Mouse (Mus musculus): ENCODE results near the gene Nudt4. TPM values are rescaled to one million over a fixed set of nuclear protein-coding genes. Genes with fewer than 3 reads are reported as not detected.

Nudt4 gene
- polyA plus RNA-seq, 1 experiment from 2014 or later, result 232 TPM

DNA sequence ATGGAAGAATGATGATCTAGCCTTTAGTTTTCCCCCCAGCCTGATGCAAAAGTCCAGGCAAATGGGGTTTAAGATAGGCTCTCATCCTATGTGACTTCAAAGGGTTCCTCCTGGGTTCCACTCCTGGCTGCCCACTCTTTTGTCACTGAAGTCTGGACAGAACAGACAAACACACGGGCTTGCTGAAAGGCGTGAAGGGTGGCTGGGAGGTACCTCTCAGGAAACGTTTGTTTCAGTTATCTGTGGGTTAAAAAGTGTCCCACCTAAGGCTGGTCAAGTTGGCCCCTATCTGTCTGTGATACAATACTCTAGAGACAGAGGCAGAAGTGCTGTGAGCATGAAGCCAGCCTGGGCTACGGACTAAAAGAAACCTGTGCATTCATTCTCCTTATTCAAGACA lies 11.0 kb upstream of the Nudt4 start:
- Histone ChIP-seq H3K4me3 (replicated peaks; ENCODE audit: low read depth, low read length) (no peak overlapping the region), H3K27ac (no peak overlapping the region), H3K27me3 (ENCODE audit: insufficient read depth, low read length) (no peaks in the 10 kb centered on the region), H3K9me3 (replicated peaks; ENCODE audit: low read length) (no peaks in the 10 kb centered on the region), H3K4me2 (ENCODE audit: low read length) (no peak overlapping the region), H3K36me3 (ENCODE audit: insufficient read depth, low read length) (no peaks in the 10 kb centered on the region), H3K4me1 (replicated peaks; ENCODE audit: insufficient read depth, low read length) (no peaks in the 10 kb centered on the region), H3K9ac (ENCODE audit: low read depth, low read length) (no peak overlapping the region)
- DNase-seq (ENCODE audit: low spot score) (no peak), ATAC-seq (replicated peaks; ENCODE audit: low FRiP score, low read depth) (no peak)
- TF ChIP-seq CTCF (IDR thresholded peaks at IDR 0.05; ENCODE audit: low read depth), result no peak
- 57% methylated on average over 4 of the region's 4 CpGs for WGBS

DNA sequence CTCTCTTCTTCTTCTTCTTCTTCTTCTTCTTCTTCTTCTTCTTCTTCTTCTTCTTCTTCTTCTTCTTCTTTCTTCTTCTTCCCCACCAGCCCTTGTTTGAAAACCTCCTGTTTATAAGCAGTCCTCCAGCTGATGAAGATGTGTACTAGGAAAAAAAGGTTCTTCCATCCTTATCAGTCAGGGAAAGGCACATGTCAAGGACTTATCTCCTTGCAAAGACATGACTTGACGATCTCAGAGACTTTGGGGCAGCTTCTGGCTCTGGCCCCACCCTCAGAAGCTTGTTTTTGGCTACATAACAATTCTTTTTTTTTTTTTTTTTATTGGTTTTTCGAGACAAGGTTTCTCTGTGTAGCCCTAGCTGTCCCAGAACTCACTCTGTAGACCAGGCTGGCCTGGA lies 5.5 kb upstream of the Nudt4 start:
- no peak overlapping the region for H3K4me2 ChIP-seq (ENCODE audit: low read length)
- no peak overlapping the region for H3K27ac ChIP-seq
- DNase-seq (ENCODE audit: low spot score) (no peak), ATAC-seq (replicated peaks; ENCODE audit: low FRiP score, low read depth) (no peak)
- H3K4me3 ChIP-seq (replicated peaks; ENCODE audit: low read depth, low read length), result no peak overlapping the region
- no peaks in the 10 kb centered on the region for H3K27me3 ChIP-seq (ENCODE audit: insufficient read depth, low read length)
- no peaks in the 10 kb centered on the region for H3K36me3 ChIP-seq (ENCODE audit: insufficient read depth, low read length)
- 75% methylated on average over 2 of the region's 2 CpGs for WGBS
- TF ChIP-seq CTCF (IDR thresholded peaks at IDR 0.05; ENCODE audit: low read depth), result no peak
- H3K4me1 ChIP-seq (replicated peaks; ENCODE audit: insufficient read depth, low read length), result no peaks in the 10 kb centered on the region
- H3K9me3 ChIP-seq (replicated peaks; ENCODE audit: low read length), result no peaks in the 10 kb centered on the region
- no peak overlapping the region for H3K9ac ChIP-seq (ENCODE audit: low read depth, low read length)

GRCm38 (mm10) chr10:95568016-95568415 lies 4.1 kb upstream of the Nudt4 start:
- H3K4me3 ChIP-seq (replicated peaks; ENCODE audit: low read depth, low read length), result no peak overlapping the region
- H3K9ac ChIP-seq (ENCODE audit: low read depth, low read length), result no peak overlapping the region
- H3K4me2 ChIP-seq (ENCODE audit: low read length), result no peak overlapping the region
- 38% methylated on average over 6 of the region's 6 CpGs for whole genome bisulfite sequencing
- no peak for ATAC-seq (replicated peaks; ENCODE audit: low FRiP score, low read depth)
- H3K27me3 ChIP-seq (ENCODE audit: insufficient read depth, low read length), result no peaks in the 10 kb centered on the region
- H3K27ac ChIP-seq, result 0 out of 2 replicates have a peak overlapping the region, but pooled peaks have one; percentile 19
- DNase-seq (ENCODE audit: low spot score), result no peak
- no peaks in the 10 kb centered on the region for H3K4me1 ChIP-seq (replicated peaks; ENCODE audit: insufficient read depth, low read length)
- TF ChIP-seq CTCF (IDR thresholded peaks at IDR 0.05; ENCODE audit: low read depth), result no peak
- no peaks in the 10 kb centered on the region for H3K9me3 ChIP-seq (replicated peaks; ENCODE audit: low read length)
- H3K36me3 ChIP-seq (ENCODE audit: insufficient read depth, low read length), result no peaks in the 10 kb centered on the region

DNA sequence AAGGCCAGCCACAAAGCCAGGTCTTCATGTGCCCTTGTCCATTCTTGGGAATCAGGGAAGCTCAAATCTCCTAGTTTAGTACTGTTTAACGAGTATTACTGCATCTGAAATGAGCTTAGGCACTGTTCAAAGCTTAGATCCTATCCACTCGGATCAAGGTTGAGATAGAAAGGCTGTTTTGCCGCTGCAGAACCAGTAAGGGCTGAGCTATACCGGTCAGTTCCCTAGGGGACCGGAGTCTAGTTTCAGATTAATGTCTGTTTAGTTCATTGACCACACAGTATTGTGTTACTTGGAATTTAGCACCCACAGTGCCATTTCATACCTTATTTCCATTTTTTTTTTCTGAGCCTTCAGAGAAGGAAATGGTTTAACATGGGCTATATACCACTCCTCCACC lies 3.6 kb upstream of the Nudt4 start:
- Histone ChIP-seq H3K27me3 (ENCODE audit: insufficient read depth, low read length) (no peaks in the 10 kb centered on the region), H3K36me3 (ENCODE audit: insufficient read depth, low read length) (no peaks in the 10 kb centered on the region), H3K4me2 (ENCODE audit: low read length) (no peak overlapping the region), H3K27ac (peak overlapping the region; percentile 79), H3K9ac (ENCODE audit: low read depth, low read length) (no peak overlapping the region), H3K4me1 (replicated peaks; ENCODE audit: insufficient read depth, low read length) (no peaks in the 10 kb centered on the region), H3K4me3 (replicated peaks; ENCODE audit: low read depth, low read length) (no peak overlapping the region), H3K9me3 (replicated peaks; ENCODE audit: low read length) (no peaks in the 10 kb centered on the region)
- ATAC-seq (replicated peaks; ENCODE audit: low FRiP score, low read depth), result peak; percentile 56; the same call in 1 of the 2 replicates
- TF ChIP-seq CTCF (IDR thresholded peaks at IDR 0.05; ENCODE audit: low read depth), result no peak
- WGBS, result 22% methylated on average over 5 of the region's 5 CpGs
- DNase-seq (ENCODE audit: low spot score), result peak; percentile 85

- peak overlapping the region; percentile 79; the same call in 1 of the 2 replicates for H3K27ac ChIP-seq
- no peak overlapping the region for H3K4me3 ChIP-seq (replicated peaks; ENCODE audit: low read depth, low read length)
- H3K36me3 ChIP-seq (ENCODE audit: insufficient read depth, low read length), result no peaks in the 10 kb centered on the region
- no peak for ATAC-seq (replicated peaks; ENCODE audit: low FRiP score, low read depth)
- no peak overlapping the region for H3K4me2 ChIP-seq (ENCODE audit: low read length)
- H3K9me3 ChIP-seq (replicated peaks; ENCODE audit: low read length), result no peaks in the 10 kb centered on the region
- H3K27me3 ChIP-seq (ENCODE audit: insufficient read depth, low read length), result no peaks in the 10 kb centered on the region
- H3K4me1 ChIP-seq (replicated peaks; ENCODE audit: insufficient read depth, low read length), result no peaks in the 10 kb centered on the region
- no peak for TF ChIP-seq CTCF (IDR thresholded peaks at IDR 0.05; ENCODE audit: low read depth)
- H3K9ac ChIP-seq (ENCODE audit: low read depth, low read length), result no peak overlapping the region
- no peak for DNase-seq (ENCODE audit: low spot score)
- 80% methylated on average over 3 of the region's 3 CpGs for WGBS
Measured at GRCm38 (mm10) chr10:95566786-95567185, 2.8 kb upstream of the Nudt4 start.

DNA sequence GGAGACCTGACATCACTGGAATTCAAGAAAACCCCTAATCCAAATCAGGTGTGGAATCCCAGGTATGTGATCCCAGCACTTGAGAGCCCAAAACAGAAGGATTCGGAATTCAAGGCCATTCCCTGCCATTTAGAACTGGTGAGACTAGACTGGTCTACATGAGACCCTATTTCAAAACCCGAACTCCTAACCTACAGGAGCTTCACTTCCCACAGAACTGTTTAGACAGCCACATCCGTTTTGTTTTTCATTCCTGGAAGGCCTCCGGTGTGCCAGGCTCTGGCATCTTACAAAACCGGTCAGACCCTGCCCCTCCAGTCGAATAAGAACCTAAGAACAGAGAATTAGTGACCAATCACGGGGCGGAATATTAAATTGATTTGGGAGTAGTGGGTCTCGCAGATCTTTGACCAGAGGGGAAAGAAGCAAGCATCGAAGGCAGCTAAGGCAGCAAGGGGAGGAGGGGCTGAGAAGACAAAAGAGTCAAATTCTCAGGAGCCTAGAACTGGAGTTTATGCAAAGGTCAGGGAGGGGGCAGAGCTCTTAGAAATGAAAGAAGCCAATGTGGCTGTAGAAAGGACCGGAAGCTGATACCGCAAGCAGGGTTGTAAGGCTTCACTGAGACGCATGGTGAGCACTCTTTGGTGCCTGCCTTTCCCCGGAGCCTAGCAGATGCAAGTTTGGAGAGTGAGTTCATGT lies 1.4 kb upstream of the Nudt4 start:
- peak overlapping the region; percentile 10; the same call in 1 of the 2 replicates for H3K4me2 ChIP-seq (ENCODE audit: low read length)
- H3K4me3 ChIP-seq (replicated peaks; ENCODE audit: low read depth, low read length), result no peak overlapping the region
- H3K4me1 ChIP-seq (replicated peaks; ENCODE audit: insufficient read depth, low read length), result 0 out of 2 replicates have a peak, but pooled peaks cover 4% of the 10 kb centered on the region
- no peak overlapping the region for H3K9ac ChIP-seq (ENCODE audit: low read depth, low read length)
- WGBS, result 25% methylated on average over 14 of the region's 14 CpGs
- no peak for ATAC-seq (replicated peaks; ENCODE audit: low FRiP score, low read depth)
- H3K9me3 ChIP-seq (replicated peaks; ENCODE audit: low read length), result no peaks in the 10 kb centered on the region
- TF ChIP-seq CTCF (IDR thresholded peaks at IDR 0.05; ENCODE audit: low read depth), result no peak
- peak overlapping the region; percentile 32 for H3K27ac ChIP-seq
- no peaks in the 10 kb centered on the region for H3K27me3 ChIP-seq (ENCODE audit: insufficient read depth, low read length)
- DNase-seq (ENCODE audit: low spot score), result peak; percentile 57
- H3K36me3 ChIP-seq (ENCODE audit: insufficient read depth, low read length), result no peaks in the 10 kb centered on the region
